Comparison of ENCODE assay signal across 15 mouse cellular contexts in the genomic region with DNA sequence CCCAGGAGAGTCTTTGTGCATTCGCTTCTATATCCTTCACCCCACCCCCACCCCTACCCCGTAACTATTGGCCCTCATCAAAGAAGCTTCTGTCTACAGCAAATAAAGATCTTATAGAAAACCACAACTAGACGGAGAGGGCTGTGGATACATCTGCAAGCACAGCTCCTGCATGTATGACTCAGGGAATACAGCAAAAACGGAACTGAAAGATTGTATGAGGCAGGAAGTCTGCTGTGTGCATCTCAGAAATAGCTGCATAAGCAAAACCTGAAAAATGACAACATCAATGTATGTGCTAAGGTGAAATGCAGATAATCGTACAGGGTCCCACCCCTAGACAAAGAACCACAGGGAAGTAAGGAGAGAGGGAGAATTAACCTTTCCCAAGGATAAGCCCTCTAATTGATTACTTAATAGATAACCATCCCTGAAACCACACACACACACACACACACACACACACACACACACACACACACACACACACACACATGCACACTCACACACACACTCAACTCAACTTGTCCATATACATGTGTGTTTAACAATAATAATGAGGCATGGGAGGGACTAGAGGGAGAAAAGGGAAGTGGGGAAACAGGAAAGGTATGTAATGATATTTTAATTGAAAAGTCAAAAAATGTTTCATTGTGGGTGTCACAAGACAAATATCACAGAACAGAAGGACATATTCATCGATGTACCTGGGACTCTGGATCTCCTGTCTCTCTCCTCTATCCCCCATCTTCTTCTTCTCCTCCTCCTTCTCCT.
"Had no signal": no experiment of that assay in that cellular context is flagged by ENCODE, and none has a peak within 500 bp of the region (broad histone marks: within the 10 kb centered on the region; RNA-seq: fewer than 3 reads in every experiment).

No protein-coding gene starts in this region.

- H3K9me3 ChIP-seq: kidney, embryonic 15.5 days; limb, embryonic 13.5 days; megakaryocyte, embryonic 14.5 days; neural tube, embryonic 15.5 days had no signal

- ATAC-seq: intestine, embryonic 16.5 days had no signal

- H3K4me2 ChIP-seq: kidney, embryonic 15.5 days; limb, embryonic 13.5 days; midbrain, embryonic 11.5 days; neural tube, embryonic 15.5 days had no signal

- H3K4me3 ChIP-seq: kidney, embryonic 15.5 days; limb, embryonic 13.5 days; megakaryocyte, embryonic 14.5 days; myocyte; neural tube, embryonic 15.5 days had no signal

- H3K4me1 ChIP-seq: kidney, embryonic 15.5 days; limb, embryonic 13.5 days; megakaryocyte, embryonic 14.5 days; neural tube, embryonic 15.5 days had no signal

- H3K27ac ChIP-seq: kidney, embryonic 15.5 days; limb, embryonic 13.5 days; liver, embryonic 14.5 days; neural tube, embryonic 15.5 days had no signal

- DNase-seq: kidney, adult 2 months; kidney, postnatal 14 days; layer of hippocampus, postnatal 36 days; left cerebral cortex, postnatal 4 days; lung, adult 2 months; right cerebral cortex, postnatal 4 days; thymus, postnatal 36 days had no signal

- H3K27me3 ChIP-seq: kidney, embryonic 15.5 days; limb, embryonic 13.5 days; megakaryocyte, embryonic 14.5 days; neural tube, embryonic 15.5 days had no signal

- H3K36me3 ChIP-seq: kidney, embryonic 15.5 days; limb, embryonic 13.5 days; neural tube, embryonic 15.5 days had no signal

- H3K9ac ChIP-seq: kidney, embryonic 15.5 days; limb, embryonic 13.5 days; liver, embryonic 14.5 days; neural tube, embryonic 15.5 days had no signal
